Mouse (Mus musculus) A20 (cell line): ENCODE measurements around the gene Prkd2.

ENCODE experiments used
- DNase-seq: peaks from one replicate; pipeline ENCODE4 v3.0.0-alpha.2; 2011; ENCODE audit warnings: low read depth, low spot score

Gene Prkd2

DNA sequence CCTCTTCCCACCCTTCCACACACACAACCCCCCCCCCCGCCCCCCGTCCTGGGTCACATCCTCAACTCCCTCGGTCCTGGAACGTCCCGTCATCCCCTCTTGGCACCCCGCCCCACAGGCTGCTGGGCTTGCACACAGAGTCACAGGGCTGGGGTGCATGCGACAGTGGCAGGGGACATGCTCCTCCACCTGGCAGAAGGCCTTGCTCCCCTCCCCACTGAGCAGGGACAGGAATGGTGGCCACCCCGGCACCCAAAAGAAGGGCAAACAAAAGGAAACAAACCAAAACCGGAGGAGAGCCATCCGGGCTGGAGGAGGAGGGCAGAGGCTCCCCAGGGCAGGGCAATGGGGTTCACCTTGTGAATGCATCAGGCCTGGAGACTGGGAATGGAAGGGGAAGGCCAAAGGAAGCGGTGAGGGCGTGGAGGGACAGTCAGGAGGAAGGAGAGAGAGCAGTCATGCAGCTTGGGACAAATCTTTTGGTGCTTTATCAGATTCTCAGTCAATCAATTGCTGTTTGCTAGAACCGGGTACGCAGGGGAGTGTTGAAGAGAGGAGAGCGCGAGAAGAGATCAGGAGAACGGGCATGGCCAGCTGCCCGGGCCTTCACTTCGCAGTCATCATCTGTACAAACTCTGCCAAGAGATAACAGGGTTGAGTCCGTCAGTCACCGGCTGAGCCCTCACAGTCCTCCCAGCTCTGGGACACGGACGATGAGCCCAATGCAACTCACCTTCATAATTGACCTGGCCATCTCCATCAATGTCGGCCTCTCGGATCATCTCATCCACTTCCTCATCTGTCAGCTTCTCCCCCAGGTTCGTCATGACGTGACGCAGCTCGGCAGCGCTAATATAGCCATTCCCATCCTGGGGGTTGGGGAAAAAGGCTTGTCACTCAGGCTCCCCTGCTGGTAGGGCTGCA lies 73.9 kb downstream of the Prkd2 start:
- no peak for DNase-seq

DNA sequence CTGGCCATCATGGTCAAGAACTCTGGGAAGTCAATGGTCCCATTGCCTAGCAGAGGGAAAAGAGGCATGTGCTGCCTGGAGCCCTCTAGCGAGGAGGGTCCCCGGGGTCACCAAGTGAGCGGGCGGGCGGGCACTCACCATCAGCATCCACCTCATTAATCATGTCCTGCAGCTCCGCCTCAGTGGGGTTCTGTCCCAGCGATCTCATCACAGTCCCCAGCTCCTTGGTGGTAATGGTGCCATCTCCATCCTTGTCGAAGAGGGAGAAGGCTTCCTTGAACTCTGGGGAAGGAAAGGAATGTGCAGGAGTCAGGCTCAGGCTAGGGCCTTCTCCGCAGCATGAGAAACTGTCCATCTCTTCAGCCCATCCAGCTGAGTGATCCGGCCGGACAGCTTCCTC lies 74.7 kb downstream of the Prkd2 start:
- no peak for DNase-seq

DNA sequence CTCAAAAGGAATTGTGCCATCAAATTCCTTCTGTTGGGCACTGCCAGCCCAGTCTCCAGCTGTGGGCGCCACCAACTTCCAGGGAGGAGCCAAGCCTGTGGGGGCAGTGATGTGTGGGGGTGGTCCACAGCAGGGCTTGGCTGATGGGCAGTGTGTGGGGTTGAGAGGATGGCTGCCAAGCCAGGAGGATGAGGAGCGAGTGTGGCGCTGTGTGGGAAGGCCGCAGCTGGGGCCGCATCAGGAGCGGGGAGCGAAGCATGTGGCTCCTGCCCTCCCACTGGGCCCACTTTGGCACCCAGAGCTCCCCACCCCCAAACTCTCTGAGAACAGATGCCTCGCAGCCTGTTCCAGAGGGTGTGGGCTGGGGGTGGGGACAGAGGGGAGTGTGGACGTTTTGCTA lies 75.3 kb downstream of the Prkd2 start:
- no peak for DNase-seq

DNA sequence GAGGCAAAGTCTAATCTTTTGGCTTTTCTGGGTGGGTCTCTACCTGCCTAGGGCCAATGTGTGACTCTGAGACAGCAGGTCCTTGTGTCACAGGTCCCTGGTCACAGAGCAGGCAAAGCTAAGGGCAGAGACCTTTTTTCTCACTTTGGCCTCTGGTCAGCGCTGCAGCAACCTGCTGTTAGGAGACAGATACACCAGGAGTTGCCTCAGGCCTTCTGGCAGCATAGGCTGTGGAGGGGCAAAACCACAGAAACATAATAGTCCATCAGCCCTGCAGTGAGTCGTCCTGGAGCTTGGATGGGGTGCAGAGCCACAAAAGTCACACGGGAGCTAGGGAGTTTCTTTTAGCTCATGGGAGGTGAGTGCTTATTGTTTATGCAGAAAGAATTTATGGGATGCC lies 76.0 kb downstream of the Prkd2 start:
- DNase-seq = no peak

DNA sequence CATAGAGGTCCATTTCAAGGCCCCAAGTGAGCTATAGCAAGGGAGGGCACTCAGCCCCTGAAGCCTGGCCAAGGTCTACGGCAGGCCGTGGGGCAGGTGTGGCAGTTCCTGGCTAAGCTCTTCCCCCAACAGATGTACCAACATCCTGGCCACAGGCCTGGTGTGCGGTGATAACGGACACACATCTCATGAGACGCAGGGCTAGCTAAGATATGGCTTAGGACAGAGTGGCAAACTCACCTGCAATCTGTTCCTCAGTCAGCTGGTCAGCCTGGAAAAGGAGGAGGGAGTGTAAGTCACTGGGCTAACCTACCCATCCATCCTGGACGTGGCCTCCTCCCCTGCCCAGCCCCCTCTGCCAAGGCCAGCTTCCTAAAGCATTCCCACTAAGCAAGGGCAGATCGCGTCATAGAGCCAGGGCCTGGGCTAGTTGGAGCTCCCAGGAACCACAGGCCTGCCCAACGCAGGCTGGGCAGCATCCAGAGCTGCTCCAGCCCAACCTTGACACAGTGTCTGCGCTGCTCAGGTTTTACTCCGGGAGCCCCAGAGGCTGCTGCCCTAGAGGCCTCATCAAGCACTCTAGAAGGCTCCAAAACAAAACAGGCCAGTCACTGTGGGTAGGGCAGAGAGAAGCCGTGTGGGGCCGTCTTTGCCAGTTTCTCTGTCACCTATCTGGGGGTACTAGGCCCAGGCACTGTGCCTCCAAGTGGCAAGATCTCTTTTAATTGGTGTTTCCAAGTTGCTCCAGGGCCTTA lies 76.9 kb downstream of the Prkd2 start:
- no peak for DNase-seq
